Mouse (Mus musculus): ENCODE data around the gene Cpm.

GRCm38 (mm10) chr10:117691389-117691968, 62.2 kb downstream of the Cpm start:
- TF ChIP-seq POLR2A (IDR thresholded peaks at IDR 0.05; ENCODE audit: extremely low read depth, insufficient read depth, low read length) (no peak), CTCF (IDR thresholded peaks at IDR 0.05; ENCODE audit: extremely low read depth, insufficient read depth, low read length) (no peak)
